Mouse (Mus musculus) lung, postnatal 0 days (tissue): ENCODE data around the gene Pcgf1. TPM values are rescaled to one million over a fixed set of nuclear protein-coding genes. Genes with fewer than 3 reads are reported as not detected.

Source experiments
- ATAC-seq: fragments of 200-750 bp; cut with Nextera tagmentation; 2 replicates; pipeline ENCODE4 v1.8.0; 2017; ENCODE audit warnings: moderate library complexity
- DNase-seq: peaks from one replicate; pipeline ENCODE4 v3.0.0-alpha.2; 2016; ENCODE audit warnings: low spot score
- H3K27ac ChIP-seq: fragments of 300-500 bp; sonication (generic); 2 replicates; pipeline ENCODE4 v1.5.1; 2014; ENCODE audit warnings: antibody characterized with exemption, mild to moderate bottlenecking, low read length, mixed read lengths
- H3K27me3 ChIP-seq: fragments of 300-500 bp; sonication (generic); replicated peaks from 2 replicates; pipeline ENCODE4 v1.6.1; 2014; ENCODE audit warnings: low read length, mixed read lengths; ENCODE audit not compliant: insufficient read depth
- H3K36me3 ChIP-seq: fragments of 300-500 bp; sonication (generic); 2 replicates; pipeline ENCODE4 v1.6.1; 2014; ENCODE audit warnings: low read length, mixed read lengths; ENCODE audit not compliant: insufficient read depth
- H3K4me1 ChIP-seq: fragments of 300-500 bp; sonication (generic); 2 replicates; pipeline ENCODE4 v1.6.1; 2014; ENCODE audit warnings: antibody characterized with exemption, low read depth, low read length, mixed read lengths; ENCODE audit not compliant: insufficient read depth
- H3K4me2 ChIP-seq: fragments of 300-500 bp; sonication (generic); replicated peaks from 2 replicates; pipeline ENCODE4 v1.6.1; 2014; ENCODE audit warnings: low read depth, mild to moderate bottlenecking, low read length, moderate library complexity, mixed read lengths
- H3K4me3 ChIP-seq: fragments of 300-500 bp; sonication (generic); 2 replicates; pipeline ENCODE4 v1.5.1; 2014; ENCODE audit warnings: low read depth, low read length
- H3K9ac ChIP-seq: fragments of 300-500 bp; sonication (generic); replicated peaks from 2 replicates; pipeline ENCODE4 v1.6.1; 2014; ENCODE audit warnings: low read depth, mild to moderate bottlenecking
- H3K9me3 ChIP-seq: fragments of 300-500 bp; sonication (generic); 2 replicates; pipeline ENCODE4 v1.6.1; 2016; ENCODE audit warnings: low read length, mixed read lengths
- CTCF ChIP-seq: IDR thresholded peaks from 2 replicates; pipeline ENCODE4 v1.5.1; 2016; ENCODE audit warnings: antibody characterized with exemption, mild to moderate bottlenecking
- EP300 ChIP-seq: IDR thresholded peaks from 2 replicates; pipeline ENCODE4 v1.6.1; 2016; ENCODE audit warnings: antibody characterized with exemption, mild to moderate bottlenecking, control low read depth
- WGBS: fragments of 180-500 bp; shearing (Covaris S2); extraction: QIAGEN DNeasy Blood & Tissue Kit; methylation state at CpG from one replicate; pipeline ENCODE4 v1.1.7; 2014; 5-methylcytosine and 5-hydroxymethylcytosine counted together
- microRNA counts: library from miRNA; unstranded; fragments of <30 nt; microRNA quantifications from one replicate; lab custom pipeline; 2015
- microRNA-seq: library from miRNA; unstranded; fragments of <30 nt; microRNA quantifications from one replicate; pipeline ENCODE4, GENCODE M21; 2016
- polyA plus RNA-seq: library from polyadenylated mRNA; unstranded; fragments of >200 nt; fragmentation: Nextera tagmentation; extraction: Ambion mirVana; gene quantifications from 2 replicates; pipeline ENCODE4 v1.2.1, GENCODE M21; 2015

The Pcgf1 gene
- polyA plus RNA-seq, 1 experiment from 2014 or later = 24.3 TPM

DNA sequence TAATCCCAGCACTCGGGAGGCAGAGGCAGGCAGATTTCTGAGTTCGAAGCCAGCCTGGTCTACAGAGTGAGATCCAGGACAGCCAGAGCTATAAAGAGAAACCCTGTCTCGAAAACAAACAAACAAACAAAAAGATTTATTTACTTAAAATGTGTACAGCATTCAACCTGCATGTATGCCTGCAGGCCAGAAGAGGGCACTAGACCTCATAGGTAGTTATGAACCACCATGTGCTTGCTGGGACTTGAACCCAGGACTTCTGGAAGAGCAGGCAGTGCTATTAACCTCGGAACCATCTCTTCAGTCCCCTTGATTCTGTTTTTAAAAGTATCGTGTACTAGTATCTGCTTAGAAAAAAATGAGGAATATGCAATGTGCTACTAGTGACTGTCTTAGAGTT lies 49.8 kb downstream of the Pcgf1 start:
- TF ChIP-seq EP300 (no peak), CTCF (peak; percentile 49)
- DNase-seq (no peak), ATAC-seq (no peak)
- Histone ChIP-seq H3K4me2 (no peak overlapping the region), H3K9me3 (no peaks in the 10 kb centered on the region), H3K36me3 (no peaks in the 10 kb centered on the region), H3K27ac (no peak overlapping the region), H3K9ac (no peak overlapping the region), H3K27me3 (no peaks in the 10 kb centered on the region), H3K4me3 (no peak overlapping the region), H3K4me1 (peaks cover 9% of the 10 kb centered on the region)
- WGBS = 87% methylated on average over 5 of the region's 5 CpGs

MicroRNA genes within 50 kb of the gene (microRNA counts, 519-probe panel; counts per million panel counts)
- not detected for microRNA mmu-miR-3470a+mmu-miR-3470b (lab: Ali Mortazavi, UCI)

Small RNAs within 50 kb of the gene (microRNA-seq; reads per million reads assigned to microRNA genes)
- not detected for gene Mir3470a
- not detected for gene Mir7040

Other genes starting within 250 kb of the Pcgf1 start
- 8.8 and 14.3 TPM in 2 replicates for gene Sema4f, start 138.1 kb upstream of the Pcgf1 start, polyA plus RNA-seq
- 1.8 and 2.5 TPM in 2 replicates for gene M1ap, start 131.0 kb upstream of the Pcgf1 start, polyA plus RNA-seq
- 22.8 and 23.3 TPM in 2 replicates for gene Dok1, start 44.4 kb upstream of the Pcgf1 start, polyA plus RNA-seq
- 10.1 and 11.4 TPM in 2 replicates for gene Loxl3, start 43.7 kb upstream of the Pcgf1 start, polyA plus RNA-seq
- 201 and 205 TPM in 2 replicates for gene Aup1, start 23.3 kb upstream of the Pcgf1 start, polyA plus RNA-seq
- gene Htra2, start 22.6 kb upstream of the Pcgf1 start, polyA plus RNA-seq = 50.5 and 55.5 TPM in 2 replicates
- 1.9 and 2.4 TPM in 2 replicates for gene Dqx1, start 20.0 kb upstream of the Pcgf1 start, polyA plus RNA-seq
- gene Tlx2, start 7.6 kb upstream of the Pcgf1 start, polyA plus RNA-seq = not detected in 2 replicates
- 1.9 and 3.4 TPM in 2 replicates for gene Lbx2, start 8.5 kb downstream of the Pcgf1 start, polyA plus RNA-seq
- gene Ccdc142, start 23.7 kb downstream of the Pcgf1 start, polyA plus RNA-seq = 1.2 and 1.5 TPM in 2 replicates
- 1.9 TPM in 2 replicates for gene Gm42688, start 23.7 kb downstream of the Pcgf1 start, polyA plus RNA-seq
- gene Mrpl53, start 31.2 kb downstream of the Pcgf1 start, polyA plus RNA-seq = 127 and 128 TPM in 2 replicates
- 21.6 and 23.5 TPM in 2 replicates for gene Mogs, start 37.6 kb downstream of the Pcgf1 start, polyA plus RNA-seq
- gene Wbp1, start 43.7 kb downstream of the Pcgf1 start, polyA plus RNA-seq = 57.9 and 62.4 TPM in 2 replicates
- 14.5 and 18.1 TPM in 2 replicates for gene Ino80b, start 47.6 kb downstream of the Pcgf1 start, polyA plus RNA-seq
- 51.2 and 63.8 TPM in 2 replicates for gene Rtkn, start 57.6 kb downstream of the Pcgf1 start, polyA plus RNA-seq
- 3.1 and 3.3 TPM in 2 replicates for gene Wdr54, start 78.5 kb downstream of the Pcgf1 start, polyA plus RNA-seq
- 6.1 and 9.8 TPM in 2 replicates for gene 1700003E16Rik, start 78.5 kb downstream of the Pcgf1 start, polyA plus RNA-seq
- gene Dctn1, start 88.1 kb downstream of the Pcgf1 start, polyA plus RNA-seq = 55.3 and 63.7 TPM in 2 replicates
- 5.0 and 5.3 TPM in 2 replicates for gene Slc4a5, start 142.0 kb downstream of the Pcgf1 start, polyA plus RNA-seq
- 6.3 and 7.8 TPM in 2 replicates for gene Mthfd2, start 248.0 kb downstream of the Pcgf1 start, polyA plus RNA-seq
- gene Mob1a, start 248.1 kb downstream of the Pcgf1 start, polyA plus RNA-seq = 41.3 and 47.6 TPM in 2 replicates